Mouse (Mus musculus) spleen, postnatal 10 days (tissue): ENCODE data around the gene Gm20388.

Experiments
- DNase-seq, 2 experiments: peaks; one replicate each; pipeline ENCODE4 v3.0.0; 2021 to 2022; ENCODE audit warnings: low spot score in 2 of 2

Gene Gm20388

GRCm38 (mm10) chr8:120585521-120585920 lies 674.9 kb downstream of the Gm20388 start:
- no peak for DNase-seq

GRCm38 (mm10) chr8:120588908-120589771 lies 678.5 kb downstream of the Gm20388 start, which contains the start of gene Gins2:
TSS of gene Gins2 (minus strand) at chr8:120589304.
- DNase-seq, result peak; percentile 97 to 98

GRCm38 (mm10) chr8:120589921-120590320 lies 679.3 kb downstream of the Gm20388 start:
- peak in 1 of 2 experiments; percentile 62 for DNase-seq

GRCm38 (mm10) chr8:120591587-120592292 lies 681.1 kb downstream of the Gm20388 start:
- no peak for DNase-seq

GRCm38 (mm10) chr8:120594571-120594970 lies 683.9 kb downstream of the Gm20388 start:
- DNase-seq, result peak in 1 of 2 experiments; percentile 56

- peak; percentile 66 to 82 for DNase-seq
Observed at GRCm38 (mm10) chr8:120595963-120596362, 685.3 kb downstream of the Gm20388 start.

GRCm38 (mm10) chr8:120598579-120598978 lies 687.9 kb downstream of the Gm20388 start:
- no peak for DNase-seq

GRCm38 (mm10) chr8:120599504-120599903 lies 688.9 kb downstream of the Gm20388 start:
- DNase-seq, result peak; percentile 77 to 89

GRCm38 (mm10) chr8:120602672-120603071 lies 692.0 kb downstream of the Gm20388 start:
- no peak for DNase-seq

- DNase-seq, result no peak
Observed at GRCm38 (mm10) chr8:120607460-120607859, 696.8 kb downstream of the Gm20388 start.

- peak; percentile 85 to 93 for DNase-seq
Observed at GRCm38 (mm10) chr8:120607885-120608284, 697.2 kb downstream of the Gm20388 start.

GRCm38 (mm10) chr8:120610824-120611223 lies 700.2 kb downstream of the Gm20388 start:
- no peak for DNase-seq

- no peak for DNase-seq
Observed at GRCm38 (mm10) chr8:120614491-120614890, 703.9 kb downstream of the Gm20388 start.

- no peak for DNase-seq
Observed at GRCm38 (mm10) chr8:120616663-120617626, 706.3 kb downstream of the Gm20388 start.

- DNase-seq, result peak; percentile 65 to 80
Observed at GRCm38 (mm10) chr8:120618110-120618509, 707.5 kb downstream of the Gm20388 start.

GRCm38 (mm10) chr8:120619235-120620180 lies 708.9 kb downstream of the Gm20388 start:
- DNase-seq, result no peak

GRCm38 (mm10) chr8:120620441-120620840 lies 709.8 kb downstream of the Gm20388 start:
- no peak for DNase-seq

GRCm38 (mm10) chr8:120622161-120622560 lies 711.5 kb downstream of the Gm20388 start:
- DNase-seq, result no peak

GRCm38 (mm10) chr8:120623608-120624007 lies 713.0 kb downstream of the Gm20388 start:
- DNase-seq, result no peak

- no peak for DNase-seq
Observed at GRCm38 (mm10) chr8:120626461-120626860, 715.8 kb downstream of the Gm20388 start.
